Mouse (Mus musculus): ENCODE measurements around the gene Ptn. TPM values are rescaled to one million over a fixed set of nuclear protein-coding genes. Genes with fewer than 3 reads are reported as not detected.

Gene Ptn
- total and polyA plus RNA-seq, 2 experiments = not detected

GRCm38 (mm10) chr6:36782481-36782880, 27.5 kb downstream of the Ptn start:
- Histone ChIP-seq H3K4me1 (ENCODE audit: control insufficient read depth, insufficient read depth, low read length) (no peaks in the 10 kb centered on the region), H3K27me3 (ENCODE audit: control insufficient read depth, insufficient read depth, low read length) (no peaks in the 10 kb centered on the region), H3K4me3 (ENCODE audit: insufficient read depth, low read depth, low read length) (no peak overlapping the region), H3K27ac (replicated peaks; ENCODE audit: insufficient read depth, low read depth, low read length) (no peak overlapping the region), H3K9ac (ENCODE audit: low read depth, low read length) (no peak overlapping the region), H3K36me3 (ENCODE audit: control insufficient read depth, insufficient read depth, low read length) (no peaks in the 10 kb centered on the region), H3K79me2 (ENCODE audit: control insufficient read depth, insufficient read depth, low read length) (no peaks in the 10 kb centered on the region)
- TF ChIP-seq POLR2A (IDR thresholded peaks at IDR 0.05; ENCODE audit: extremely low read depth, insufficient read depth, low read length) (no peak), CTCF (IDR thresholded peaks at IDR 0.05; ENCODE audit: low read depth, low read length) (no peak)
- 67% methylated on average over 4 of the region's 4 CpGs for WGBS
- no peak for DNase-seq (ENCODE audit: extremely low read depth, low read depth, low spot score)

- Histone ChIP-seq H3K27me3 (ENCODE audit: control insufficient read depth, insufficient read depth, low read length) (no peaks in the 10 kb centered on the region), H3K27ac (replicated peaks; ENCODE audit: insufficient read depth, low read depth, low read length) (no peak overlapping the region), H3K4me3 (ENCODE audit: insufficient read depth, low read depth, low read length) (no peak overlapping the region), H3K4me1 (ENCODE audit: control insufficient read depth, insufficient read depth, low read length) (no peaks in the 10 kb centered on the region), H3K36me3 (ENCODE audit: control insufficient read depth, insufficient read depth, low read length) (no peaks in the 10 kb centered on the region), H3K9ac (ENCODE audit: low read depth, low read length) (no peak overlapping the region), H3K79me2 (ENCODE audit: control insufficient read depth, insufficient read depth, low read length) (no peaks in the 10 kb centered on the region)
- 78% methylated on average over 7 of the region's 7 CpGs for WGBS
- DNase-seq (ENCODE audit: extremely low read depth, low read depth, low spot score) = no peak
- TF ChIP-seq POLR2A (IDR thresholded peaks at IDR 0.05; ENCODE audit: extremely low read depth, insufficient read depth, low read length) (no peak), CTCF (IDR thresholded peaks at IDR 0.05; ENCODE audit: low read depth, low read length) (no peak)
These were observed 32.3 kb downstream of the Ptn start for GRCm38 (mm10) chr6:36777567-36778337.

GRCm38 (mm10) chr6:36777039-36777438, 33.0 kb downstream of the Ptn start:
- no peak for DNase-seq (ENCODE audit: extremely low read depth, low read depth, low spot score)

GRCm38 (mm10) chr6:36775647-36776360, 34.2 kb downstream of the Ptn start:
- WGBS = 87% methylated on average over 10 of the region's 10 CpGs
- Histone ChIP-seq H3K27ac (replicated peaks; ENCODE audit: insufficient read depth, low read depth, low read length) (no peak overlapping the region), H3K4me3 (ENCODE audit: insufficient read depth, low read depth, low read length) (no peak overlapping the region), H3K36me3 (ENCODE audit: control insufficient read depth, insufficient read depth, low read length) (no peaks in the 10 kb centered on the region), H3K27me3 (ENCODE audit: control insufficient read depth, insufficient read depth, low read length) (no peaks in the 10 kb centered on the region), H3K79me2 (ENCODE audit: control insufficient read depth, insufficient read depth, low read length) (no peaks in the 10 kb centered on the region), H3K4me1 (ENCODE audit: control insufficient read depth, insufficient read depth, low read length) (no peaks in the 10 kb centered on the region), H3K9ac (ENCODE audit: low read depth, low read length) (no peak overlapping the region)
- TF ChIP-seq POLR2A (IDR thresholded peaks at IDR 0.05; ENCODE audit: extremely low read depth, insufficient read depth, low read length) = no peak
- no peak for TF ChIP-seq CTCF (IDR thresholded peaks at IDR 0.05; ENCODE audit: low read depth, low read length)
- no peak for DNase-seq (ENCODE audit: extremely low read depth, low read depth, low spot score)

More at GRCm38 (mm10) chr6:36777039-36777438, 33.0 kb downstream of the Ptn start:
- H3K36me3 ChIP-seq (ENCODE audit: control insufficient read depth, insufficient read depth, low read length) = no peaks in the 10 kb centered on the region
- no peak overlapping the region for H3K9ac ChIP-seq (ENCODE audit: low read depth, low read length)
- H3K4me3 ChIP-seq (ENCODE audit: insufficient read depth, low read depth, low read length) = no peak overlapping the region
- no peaks in the 10 kb centered on the region for H3K27me3 ChIP-seq (ENCODE audit: control insufficient read depth, insufficient read depth, low read length)
- no peak overlapping the region for H3K27ac ChIP-seq (replicated peaks; ENCODE audit: insufficient read depth, low read depth, low read length)
- TF ChIP-seq POLR2A (IDR thresholded peaks at IDR 0.05; ENCODE audit: extremely low read depth, insufficient read depth, low read length) = no peak
- no peak for TF ChIP-seq CTCF (IDR thresholded peaks at IDR 0.05; ENCODE audit: low read depth, low read length)
- no peaks in the 10 kb centered on the region for H3K4me1 ChIP-seq (ENCODE audit: control insufficient read depth, insufficient read depth, low read length)
- H3K79me2 ChIP-seq (ENCODE audit: control insufficient read depth, insufficient read depth, low read length) = no peaks in the 10 kb centered on the region
- whole genome bisulfite sequencing = 50% methylated on average over 2 of the region's 2 CpGs

- Histone ChIP-seq H3K4me3 (ENCODE audit: insufficient read depth, low read depth, low read length) (no peak overlapping the region), H3K27me3 (ENCODE audit: control insufficient read depth, insufficient read depth, low read length) (no peaks in the 10 kb centered on the region), H3K79me2 (ENCODE audit: control insufficient read depth, insufficient read depth, low read length) (no peaks in the 10 kb centered on the region), H3K27ac (replicated peaks; ENCODE audit: insufficient read depth, low read depth, low read length) (no peak overlapping the region), H3K4me1 (ENCODE audit: control insufficient read depth, insufficient read depth, low read length) (no peaks in the 10 kb centered on the region), H3K36me3 (ENCODE audit: control insufficient read depth, insufficient read depth, low read length) (no peaks in the 10 kb centered on the region), H3K9ac (ENCODE audit: low read depth, low read length) (no peak overlapping the region)
- 72% methylated on average over 2 of the region's 2 CpGs for WGBS
- TF ChIP-seq POLR2A (IDR thresholded peaks at IDR 0.05; ENCODE audit: extremely low read depth, insufficient read depth, low read length) (no peak), CTCF (IDR thresholded peaks at IDR 0.05; ENCODE audit: low read depth, low read length) (no peak)
- no peak for DNase-seq (ENCODE audit: extremely low read depth, low read depth, low spot score)
These were observed 37.5 kb downstream of the Ptn start for GRCm38 (mm10) chr6:36772541-36772940.

GRCm38 (mm10) chr6:36769012-36769411, 41.0 kb downstream of the Ptn start:
- DNase-seq (ENCODE audit: extremely low read depth, low read depth, low spot score) = no peak
- H3K9ac ChIP-seq (ENCODE audit: low read depth, low read length) = no peak overlapping the region
- no peak overlapping the region for H3K4me3 ChIP-seq (ENCODE audit: insufficient read depth, low read depth, low read length)
- no peak for TF ChIP-seq POLR2A (IDR thresholded peaks at IDR 0.05; ENCODE audit: extremely low read depth, insufficient read depth, low read length)
- no peak for TF ChIP-seq CTCF (IDR thresholded peaks at IDR 0.05; ENCODE audit: low read depth, low read length)
- H3K27me3 ChIP-seq (ENCODE audit: control insufficient read depth, insufficient read depth, low read length) = no peaks in the 10 kb centered on the region
- H3K79me2 ChIP-seq (ENCODE audit: control insufficient read depth, insufficient read depth, low read length) = no peaks in the 10 kb centered on the region
- H3K4me1 ChIP-seq (ENCODE audit: control insufficient read depth, insufficient read depth, low read length) = no peaks in the 10 kb centered on the region
- H3K27ac ChIP-seq (replicated peaks; ENCODE audit: insufficient read depth, low read depth, low read length) = no peak overlapping the region
- 92% methylated on average over 3 of the region's 3 CpGs for WGBS
- H3K36me3 ChIP-seq (ENCODE audit: control insufficient read depth, insufficient read depth, low read length) = no peaks in the 10 kb centered on the region
